Mouse (Mus musculus) stomach, embryonic 14.5 days (tissue): ENCODE data around the gene Rbfox3. TPM values are rescaled to one million over a fixed set of nuclear protein-coding genes. Genes with fewer than 3 reads are reported as not detected.

Source experiments
- ATAC-seq: fragments of 200-750 bp; cut with Nextera tagmentation; 2 replicates; pipeline ENCODE4 v1.8.0; 2017; ENCODE audit warnings: low read depth, moderate TSS enrichment; ENCODE audit not compliant: insufficient number of reproducible peaks, insufficient read depth, low FRiP score
- H3K27ac ChIP-seq: fragments of 300-500 bp; sonication (generic); 2 replicates; pipeline ENCODE4 v1.5.1; 2014; ENCODE audit warnings: mild to moderate bottlenecking, low read length, moderate library complexity, mixed read lengths
- H3K27me3 ChIP-seq: fragments of 300-500 bp; sonication (generic); 2 replicates; pipeline ENCODE4 v1.6.1; 2014; ENCODE audit warnings: low read length, control low read depth, mixed read lengths; ENCODE audit not compliant: control insufficient read depth, insufficient read depth
- H3K36me3 ChIP-seq: fragments of 300-500 bp; sonication (generic); 2 replicates; pipeline ENCODE4 v1.6.1; 2014; ENCODE audit warnings: mild to moderate bottlenecking, control low read depth, low read length, moderate library complexity, mixed read lengths; ENCODE audit not compliant: control insufficient read depth, insufficient read depth
- H3K4me1 ChIP-seq: fragments of 300-500 bp; sonication (generic); 2 replicates; pipeline ENCODE4 v1.6.1; 2014; ENCODE audit warnings: low read length, control low read depth, mixed read lengths; ENCODE audit not compliant: control insufficient read depth, insufficient read depth
- H3K4me2 ChIP-seq: fragments of 300-500 bp; sonication (generic); replicated peaks from 2 replicates; pipeline ENCODE4 v1.6.1; 2014; ENCODE audit warnings: low read depth, low read length, control low read depth
- H3K4me3 ChIP-seq: fragments of 300-500 bp; sonication (generic); 2 replicates; pipeline ENCODE4 v1.5.1; 2014; ENCODE audit warnings: low read depth, low read length, control low read depth
- H3K9ac ChIP-seq: fragments of 300-500 bp; sonication (generic); replicated peaks from 2 replicates; pipeline ENCODE4 v1.6.1; 2014; ENCODE audit warnings: low read depth, mild to moderate bottlenecking, control low read depth, low read length, moderate library complexity, mixed read lengths
- H3K9me3 ChIP-seq: fragments of 300-500 bp; sonication (generic); 2 replicates; pipeline ENCODE4 v1.6.1; 2016; ENCODE audit warnings: low read depth, low read length, control low read depth; ENCODE audit not compliant: control insufficient read depth
- WGBS: fragments of 180-500 bp; shearing (Covaris S2); extraction: QIAGEN DNeasy Blood & Tissue Kit; methylation state at CpG from one replicate; pipeline ENCODE4 v1.1.7; 2014; 5-methylcytosine and 5-hydroxymethylcytosine counted together
- polyA plus RNA-seq: library from polyadenylated mRNA; unstranded; fragments of >200 nt; fragmentation: Nextera tagmentation; extraction: Ambion mirVana; gene quantifications from 2 replicates; pipeline ENCODE4 v1.2.1, GENCODE M21; 2014

Rbfox3 gene
- polyA plus RNA-seq, 1 experiment from 2014 or later = 1.2 TPM

- H3K4me1 ChIP-seq = 0 out of 2 replicates have a peak, but pooled peaks cover 3% of the 10 kb centered on the region
- H3K36me3 ChIP-seq = no peaks in the 10 kb centered on the region
- H3K27me3 ChIP-seq = no peaks in the 10 kb centered on the region
- no peak overlapping the region for H3K4me2 ChIP-seq
- ATAC-seq = no peak
- no peak overlapping the region for H3K9ac ChIP-seq
- no peak overlapping the region for H3K27ac ChIP-seq
- H3K9me3 ChIP-seq = no peaks in the 10 kb centered on the region
- H3K4me3 ChIP-seq = no peak overlapping the region
- WGBS = 64% methylated on average over 6 of the region's 6 CpGs
Measured at GRCm38 (mm10) chr11:118544564-118544963, 366.8 kb downstream of the Rbfox3 start.

GRCm38 (mm10) chr11:118542906-118543305 lies 368.5 kb downstream of the Rbfox3 start:
- no peak overlapping the region for H3K4me3 ChIP-seq
- no peak overlapping the region for H3K9ac ChIP-seq
- H3K4me2 ChIP-seq = no peak overlapping the region
- no peaks in the 10 kb centered on the region for H3K27me3 ChIP-seq
- no peaks in the 10 kb centered on the region for H3K9me3 ChIP-seq
- 0 out of 2 replicates have a peak, but pooled peaks cover 3% of the 10 kb centered on the region for H3K4me1 ChIP-seq
- ATAC-seq = no peak
- no peak overlapping the region for H3K27ac ChIP-seq
- WGBS = 63% methylated on average over 7 of the region's 7 CpGs
- H3K36me3 ChIP-seq = no peaks in the 10 kb centered on the region

- 38% methylated on average over 12 of the region's 12 CpGs for WGBS
- Histone ChIP-seq H3K36me3 (no peaks in the 10 kb centered on the region), H3K4me3 (no peak overlapping the region), H3K4me1 (0 out of 2 replicates have a peak, but pooled peaks cover 3% of the 10 kb centered on the region), H3K9ac (no peak overlapping the region), H3K27me3 (no peaks in the 10 kb centered on the region), H3K4me2 (no peak overlapping the region), H3K27ac (no peak overlapping the region), H3K9me3 (no peaks in the 10 kb centered on the region)
- no peak for ATAC-seq
Measured at GRCm38 (mm10) chr11:118540411-118541026, 370.9 kb downstream of the Rbfox3 start.

- Histone ChIP-seq H3K27me3 (no peaks in the 10 kb centered on the region), H3K36me3 (no peaks in the 10 kb centered on the region), H3K4me1 (0 out of 2 replicates have a peak, but pooled peaks cover 3% of the 10 kb centered on the region), H3K9me3 (no peaks in the 10 kb centered on the region), H3K27ac (no peak overlapping the region), H3K4me3 (no peak overlapping the region), H3K9ac (no peak overlapping the region), H3K4me2 (no peak overlapping the region)
- 80% methylated on average over 11 of the region's 11 CpGs for WGBS
- no peak for ATAC-seq
Measured at GRCm38 (mm10) chr11:118538008-118538407, 373.4 kb downstream of the Rbfox3 start.

GRCm38 (mm10) chr11:118534382-118535092 lies 376.9 kb downstream of the Rbfox3 start:
- 34% methylated on average over 18 of the region's 18 CpGs for WGBS
- Histone ChIP-seq H3K4me1 (no peaks in the 10 kb centered on the region), H3K9ac (no peak overlapping the region), H3K4me2 (no peak overlapping the region), H3K9me3 (no peaks in the 10 kb centered on the region), H3K36me3 (no peaks in the 10 kb centered on the region), H3K4me3 (no peak overlapping the region), H3K27me3 (no peaks in the 10 kb centered on the region), H3K27ac (no peak overlapping the region)
- ATAC-seq = no peak; the same call in 1 of the 2 replicates

- H3K4me1 ChIP-seq = no peaks in the 10 kb centered on the region
- no peak overlapping the region for H3K4me3 ChIP-seq
- no peak overlapping the region for H3K4me2 ChIP-seq
- H3K9ac ChIP-seq = no peak overlapping the region
- ATAC-seq = no peak
- no peaks in the 10 kb centered on the region for H3K9me3 ChIP-seq
- no peaks in the 10 kb centered on the region for H3K27me3 ChIP-seq
- no peaks in the 10 kb centered on the region for H3K36me3 ChIP-seq
- WGBS = 71% methylated on average over 8 of the region's 8 CpGs
- no peak overlapping the region for H3K27ac ChIP-seq
Measured at GRCm38 (mm10) chr11:118530313-118530712, 381.1 kb downstream of the Rbfox3 start.

- Histone ChIP-seq H3K9ac (no peak overlapping the region), H3K4me1 (no peaks in the 10 kb centered on the region), H3K9me3 (no peaks in the 10 kb centered on the region), H3K4me3 (no peak overlapping the region), H3K27ac (no peak overlapping the region), H3K27me3 (no peaks in the 10 kb centered on the region), H3K36me3 (no peaks in the 10 kb centered on the region), H3K4me2 (no peak overlapping the region)
- no peak for ATAC-seq
- whole genome bisulfite sequencing = 92% methylated on average over 9 of the region's 9 CpGs
Measured at GRCm38 (mm10) chr11:118528761-118529160, 382.6 kb downstream of the Rbfox3 start.

GRCm38 (mm10) chr11:118525059-118525458 lies 386.3 kb downstream of the Rbfox3 start:
- WGBS = 61% methylated on average over 11 of the region's 11 CpGs
- no peak for ATAC-seq
- no peak overlapping the region for H3K4me3 ChIP-seq

More at GRCm38 (mm10) chr11:118525059-118525458, 386.3 kb downstream of the Rbfox3 start:
- H3K27ac ChIP-seq = no peak overlapping the region
- H3K4me2 ChIP-seq = no peak overlapping the region
- no peaks in the 10 kb centered on the region for H3K36me3 ChIP-seq
- no peak overlapping the region for H3K9ac ChIP-seq
- H3K9me3 ChIP-seq = no peaks in the 10 kb centered on the region
- no peaks in the 10 kb centered on the region for H3K27me3 ChIP-seq
- H3K4me1 ChIP-seq = no peaks in the 10 kb centered on the region
